Mouse (Mus musculus) cerebellum, adult 2 months (tissue): Measurements from ENCODE around the gene Lpcat3.

Source experiments
- CTCF ChIP-seq: fragments of 200-500 bp; IDR thresholded peaks from 2 replicates; pipeline ENCODE4 v1.5.1; 2011; ENCODE audit warnings: low read depth, mild to moderate bottlenecking, control low read depth, low read length, moderate library complexity, borderline replicate concordance; ENCODE audit not compliant: insufficient read depth
- POLR2A ChIP-seq: fragments of 200-500 bp; IDR thresholded peaks from 2 replicates; pipeline ENCODE4 v1.6.1; 2011; ENCODE audit warnings: low read length, control low read depth, borderline replicate concordance; ENCODE audit not compliant: insufficient read depth

- TF ChIP-seq POLR2A (no peak), CTCF (no peak)
These were observed 71.6 kb downstream of the Lpcat3 start for GRCm38 (mm10) chr6:124734417-124734816.
